Mouse (Mus musculus) limb, embryonic 11.5 days (tissue): ENCODE results near the gene Dgkg. TPM values are rescaled to one million over a fixed set of nuclear protein-coding genes. Genes with fewer than 3 reads are reported as not detected.

ENCODE experiments used
- ATAC-seq: fragments of 200-750 bp; cut with Nextera tagmentation; 2 replicates; pipeline ENCODE4 v1.8.0; 2017; ENCODE audit warnings: low read depth; ENCODE audit not compliant: insufficient number of reproducible peaks, low FRiP score, low TSS enrichment
- DNase-seq: peaks from one replicate; pipeline ENCODE4 v3.0.0-alpha.2; 2015; ENCODE audit warnings: low spot score
- H3K27ac ChIP-seq: fragments of 300-500 bp; sonication (generic); replicated peaks from 2 replicates; pipeline ENCODE4 v1.5.1; 2014; ENCODE audit warnings: low read depth, mild to moderate bottlenecking, low read length
- H3K27me3 ChIP-seq: fragments of 300-500 bp; sonication (generic); 2 replicates; pipeline ENCODE4 v1.6.1; 2014; ENCODE audit warnings: mild to moderate bottlenecking, low read length, mixed read lengths; ENCODE audit not compliant: control insufficient read depth, insufficient read depth
- H3K36me3 ChIP-seq: fragments of 300-500 bp; sonication (generic); 2 replicates; pipeline ENCODE4 v1.6.1; 2014; ENCODE audit warnings: mild to moderate bottlenecking, low read length, moderate library complexity, mixed read lengths; ENCODE audit not compliant: control insufficient read depth, insufficient read depth
- H3K4me1 ChIP-seq: fragments of 300-500 bp; sonication (generic); 2 replicates; pipeline ENCODE4 v1.6.1; 2014; ENCODE audit warnings: low read length, mixed read lengths; ENCODE audit not compliant: control insufficient read depth, insufficient read depth
- H3K4me2 ChIP-seq: fragments of 300-500 bp; sonication (generic); 2 replicates; pipeline ENCODE4 v1.6.1; 2014; ENCODE audit warnings: low read depth, mild to moderate bottlenecking, moderate library complexity; ENCODE audit not compliant: severe bottlenecking
- H3K4me3 ChIP-seq: fragments of 300-500 bp; sonication (generic); 2 replicates; pipeline ENCODE4 v1.5.1; 2014; ENCODE audit warnings: low read depth, low read length
- H3K9ac ChIP-seq: fragments of 300-500 bp; sonication (generic); 2 replicates; pipeline ENCODE4 v1.6.1; 2014; ENCODE audit warnings: mild to moderate bottlenecking, low read length
- H3K9me3 ChIP-seq: fragments of 300-500 bp; sonication (generic); 2 replicates; pipeline ENCODE4 v1.6.1; 2016; ENCODE audit warnings: low read length; ENCODE audit not compliant: control insufficient read depth
- WGBS: fragments of 180-500 bp; shearing (Covaris S2); extraction: QIAGEN DNeasy Blood & Tissue Kit; methylation state at CpG from one replicate; pipeline ENCODE4 v1.1.7; 2014; 5-methylcytosine and 5-hydroxymethylcytosine counted together
- polyA plus RNA-seq: library from polyadenylated mRNA; unstranded; fragments of >200 nt; fragmentation: Nextera tagmentation; extraction: Ambion mirVana; gene quantifications from 2 replicates; pipeline ENCODE4 v1.2.1, GENCODE M21; 2014

The Dgkg gene
- polyA plus RNA-seq, 1 experiment from 2014 or later: 0.16 TPM

- H3K4me1 ChIP-seq: peaks cover 11% of the 10 kb centered on the region
- no peak overlapping the region for H3K4me3 ChIP-seq
- H3K9me3 ChIP-seq: no peaks in the 10 kb centered on the region
- peak overlapping the region; percentile 10; the same call in 1 of the 2 replicates for H3K4me2 ChIP-seq
- no peaks in the 10 kb centered on the region for H3K27me3 ChIP-seq
- peak; percentile 35 for DNase-seq
- no peak overlapping the region for H3K27ac ChIP-seq
- no peaks in the 10 kb centered on the region for H3K36me3 ChIP-seq
- H3K9ac ChIP-seq: no peak overlapping the region
- no peak for ATAC-seq
- WGBS: 14% methylated on average over 20 of the region's 20 CpGs
These were observed 139.3 kb downstream of the Dgkg start for GRCm38 (mm10) chr16:22517431-22518384.

- no peaks in the 10 kb centered on the region for H3K9me3 ChIP-seq
- no peaks in the 10 kb centered on the region for H3K36me3 ChIP-seq
- H3K4me1 ChIP-seq: peaks cover 9% of the 10 kb centered on the region
- H3K27me3 ChIP-seq: no peaks in the 10 kb centered on the region
- WGBS: 18% methylated on average over 5 of the region's 5 CpGs
- no peak overlapping the region for H3K4me2 ChIP-seq
- no peak overlapping the region for H3K27ac ChIP-seq
- no peak overlapping the region for H3K4me3 ChIP-seq
- H3K9ac ChIP-seq: no peak overlapping the region
- DNase-seq (peak; percentile 40), ATAC-seq (no peak; the same call in 1 of the 2 replicates)
These were observed 141.5 kb downstream of the Dgkg start for GRCm38 (mm10) chr16:22515476-22515875.

GRCm38 (mm10) chr16:22510861-22511637 is 146.0 kb downstream of the Dgkg start:
- Histone ChIP-seq H3K27me3 (no peaks in the 10 kb centered on the region), H3K36me3 (no peaks in the 10 kb centered on the region), H3K4me3 (no peak overlapping the region), H3K9me3 (no peaks in the 10 kb centered on the region), H3K4me1 (no peaks in the 10 kb centered on the region; the same call in 1 of the 2 replicates), H3K9ac (no peak overlapping the region), H3K27ac (no peak overlapping the region), H3K4me2 (no peak overlapping the region)
- ATAC-seq (no peak), DNase-seq (no peak)
- WGBS: 79% methylated on average over 9 of the region's 9 CpGs

- Histone ChIP-seq H3K4me2 (no peak overlapping the region), H3K4me1 (peaks cover 5% of the 10 kb centered on the region; the same call in 1 of the 2 replicates), H3K36me3 (no peaks in the 10 kb centered on the region), H3K4me3 (no peak overlapping the region), H3K27me3 (no peaks in the 10 kb centered on the region), H3K9ac (no peak overlapping the region), H3K9me3 (no peaks in the 10 kb centered on the region), H3K27ac (no peak overlapping the region)
- ATAC-seq (no peak), DNase-seq (no peak)
- 86% methylated on average over 5 of the region's 5 CpGs for WGBS
These were observed 148.0 kb downstream of the Dgkg start for GRCm38 (mm10) chr16:22508936-22509563.

GRCm38 (mm10) chr16:22505656-22506055 is 151.4 kb downstream of the Dgkg start:
- 68% methylated on average over 6 of the region's 6 CpGs for WGBS
- H3K27ac ChIP-seq: no peak overlapping the region

GRCm38 (mm10) chr16:22504851-22505250 is 152.2 kb downstream of the Dgkg start:
- Histone ChIP-seq H3K9ac (no peak overlapping the region), H3K27me3 (no peaks in the 10 kb centered on the region), H3K4me3 (no peak overlapping the region), H3K27ac (no peak overlapping the region), H3K4me1 (peaks cover 5% of the 10 kb centered on the region; the same call in 1 of the 2 replicates), H3K4me2 (no peak overlapping the region), H3K9me3 (no peaks in the 10 kb centered on the region), H3K36me3 (no peaks in the 10 kb centered on the region)
- 28% methylated on average over 8 of the region's 8 CpGs for WGBS
- DNase-seq (no peak), ATAC-seq (no peak)

More at GRCm38 (mm10) chr16:22505656-22506055, 151.4 kb downstream of the Dgkg start:
- no peak overlapping the region for H3K9ac ChIP-seq
- no peak overlapping the region for H3K4me2 ChIP-seq
- no peaks in the 10 kb centered on the region for H3K27me3 ChIP-seq
- DNase-seq: no peak
- no peak for ATAC-seq
- no peaks in the 10 kb centered on the region for H3K9me3 ChIP-seq
- H3K4me1 ChIP-seq: peaks cover 5% of the 10 kb centered on the region; the same call in 1 of the 2 replicates
- no peaks in the 10 kb centered on the region for H3K36me3 ChIP-seq
- H3K4me3 ChIP-seq: no peak overlapping the region

- no peaks in the 10 kb centered on the region for H3K9me3 ChIP-seq
- 62% methylated on average over 5 of the region's 5 CpGs for WGBS
- DNase-seq: no peak
These were observed 153.0 kb downstream of the Dgkg start for GRCm38 (mm10) chr16:22504049-22504448.

GRCm38 (mm10) chr16:22503467-22503866 is 153.6 kb downstream of the Dgkg start:
- ATAC-seq: no peak

More at GRCm38 (mm10) chr16:22504049-22504448, 153.0 kb downstream of the Dgkg start:
- Histone ChIP-seq H3K4me1 (peaks cover 5% of the 10 kb centered on the region; the same call in 1 of the 2 replicates), H3K4me2 (no peak overlapping the region), H3K9ac (no peak overlapping the region), H3K27me3 (no peaks in the 10 kb centered on the region), H3K4me3 (no peak overlapping the region), H3K36me3 (no peaks in the 10 kb centered on the region), H3K27ac (no peak overlapping the region)
- ATAC-seq: no peak

More at GRCm38 (mm10) chr16:22503467-22503866, 153.6 kb downstream of the Dgkg start:
- H3K9ac ChIP-seq: no peak overlapping the region
- 75% methylated on average over 4 of the region's 4 CpGs for WGBS
- H3K4me2 ChIP-seq: no peak overlapping the region
- DNase-seq: no peak
- no peaks in the 10 kb centered on the region for H3K9me3 ChIP-seq
- no peaks in the 10 kb centered on the region for H3K36me3 ChIP-seq
- H3K27ac ChIP-seq: no peak overlapping the region
- peaks cover 5% of the 10 kb centered on the region; the same call in 1 of the 2 replicates for H3K4me1 ChIP-seq
- H3K27me3 ChIP-seq: no peaks in the 10 kb centered on the region
- no peak overlapping the region for H3K4me3 ChIP-seq
